Mouse (Mus musculus): ENCODE measurements around the gene Ehd3.

- no peak for TF ChIP-seq POLR2A (IDR thresholded peaks at IDR 0.05; ENCODE audit: borderline replicate concordance, low read depth, low read length)
- TF ChIP-seq CTCF (IDR thresholded peaks at IDR 0.05; ENCODE audit: low read depth, low read length): no peak
Observed at GRCm38 (mm10) chr17:73817697-73818380, 13.9 kb downstream of the Ehd3 start.
